Mouse (Mus musculus): ENCODE measurements around the gene Zbtb43.

DNA sequence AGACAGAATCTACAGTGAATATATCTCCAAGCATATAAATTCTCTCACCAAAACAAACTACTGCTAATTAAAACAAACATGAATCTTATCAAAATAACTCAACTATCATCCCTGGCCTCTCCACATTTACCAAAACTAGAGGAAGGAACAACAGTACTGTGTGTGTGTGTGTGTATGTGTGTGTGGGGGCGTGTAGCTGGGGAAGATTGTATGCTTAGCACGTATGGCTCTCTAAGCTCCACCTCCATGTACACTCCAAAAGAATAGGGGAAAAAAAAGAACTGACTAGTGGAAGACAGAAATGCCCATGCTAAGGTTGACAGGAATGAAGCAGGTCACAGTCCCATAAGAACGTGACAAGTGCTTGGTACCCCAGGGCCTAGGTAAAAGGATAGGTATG is 13.0 kb downstream of the Zbtb43 start:
- TF ChIP-seq POLR2AphosphoS2 (IDR thresholded peaks at IDR 0.05; ENCODE audit: low read depth, low read length) (no peak), JUND (conservative IDR thresholded peaks at IDR 0.05; ENCODE audit: low read depth, low read length) (no peak), CTCF (conservative IDR thresholded peaks at IDR 0.05 in 1 of 2, IDR thresholded peaks at IDR 0.05 in 1 of 2; ENCODE audit: low read depth in 2 of 2, low read length in 2 of 2) (no peak), ZKSCAN1 (IDR thresholded peaks at IDR 0.05; ENCODE audit: borderline replicate concordance, low read depth, low read length) (no peak), CHD2 (IDR thresholded peaks at IDR 0.05; ENCODE audit: low read length) (no peak), E2F4 (IDR thresholded peaks at IDR 0.05; ENCODE audit: insufficient replicate concordance, low read depth, low read length) (no peak)
